Mouse (Mus musculus) olfactory bulb, adult 2 months (tissue): ENCODE measurements at regions not wholly inside any gene's neighbourhood (a gene's known extent, or its start where the extent isn't known, plus 50 kb on each side); places are given as distances from the start of the nearest gene placed in this dataset.

Experiments used
- CTCF ChIP-seq: fragments of 200-500 bp; IDR thresholded peaks from 2 replicates; pipeline ENCODE4 v1.5.1; 2012; ENCODE audit warnings: low read depth, mild to moderate bottlenecking, low read length, moderate library complexity; ENCODE audit not compliant: insufficient read depth
- POLR2A ChIP-seq: fragments of 200-500 bp; IDR thresholded peaks from 2 replicates; pipeline ENCODE4 v1.6.1; 2012; ENCODE audit warnings: mild to moderate bottlenecking, low read depth, low read length, moderate library complexity; ENCODE audit not compliant: insufficient read depth

DNA sequence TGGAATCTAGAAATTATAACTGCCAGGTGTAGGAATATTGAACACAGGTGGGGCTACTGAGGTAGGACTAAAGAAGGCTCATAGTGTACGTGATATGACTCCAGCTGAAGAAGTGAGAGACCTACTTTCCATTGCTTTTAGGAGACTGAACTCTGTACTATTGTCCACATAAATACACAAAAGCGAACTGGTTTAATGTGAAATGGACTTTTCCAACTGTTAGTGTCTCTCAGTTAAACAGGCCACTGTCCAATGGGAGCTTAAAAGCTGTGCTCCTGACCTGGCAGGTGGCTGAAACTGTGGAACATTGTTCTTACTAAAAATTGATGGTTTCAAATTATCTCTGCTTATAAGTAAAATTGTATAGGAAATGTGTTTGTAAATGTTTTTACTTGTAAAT lies 381.4 kb downstream of the 1700129C05Rik start:
- TF ChIP-seq CTCF (no peak), POLR2A (no peak)
